Mouse (Mus musculus): ENCODE measurements at regions not wholly inside any gene's neighbourhood (a gene's known extent, or its start where the extent isn't known, plus 50 kb on each side); places are given as distances from the start of the nearest gene placed in this dataset.

GRCm38 (mm10) chr12:74554599-74554998 lies 238.4 kb upstream of the Gm11042 start:
- H3K27ac ChIP-seq (ENCODE audit: low read depth) = no peak overlapping the region
- ATAC-seq (ENCODE audit: insufficient read depth, low read depth) = no peak
- no peaks in the 10 kb centered on the region for H3K27me3 ChIP-seq (ENCODE audit: control insufficient read depth, insufficient read depth, low read length)
- H3K9me3 ChIP-seq (replicated peaks; ENCODE audit: control insufficient read depth, low read length) = no peaks in the 10 kb centered on the region
- H3K4me3 ChIP-seq (ENCODE audit: low read depth, low read length) = no peak overlapping the region
- 66% methylated on average over 2 of the region's 2 CpGs for WGBS
- no peak for DNase-seq (ENCODE audit: low spot score)
- H3K4me1 ChIP-seq (ENCODE audit: control insufficient read depth, insufficient read depth) = no peaks in the 10 kb centered on the region
- H3K36me3 ChIP-seq (replicated peaks; ENCODE audit: control insufficient read depth, insufficient read depth, low read length) = no peaks in the 10 kb centered on the region
- no peak overlapping the region for H3K9ac ChIP-seq (replicated peaks; ENCODE audit: low read depth, low read length)
- no peak overlapping the region for H3K4me2 ChIP-seq (ENCODE audit: low read depth, low read length)
- TF ChIP-seq CTCF (IDR thresholded peaks at IDR 0.05; ENCODE audit: low read depth) = no peak
- TF ChIP-seq EP300 (IDR thresholded peaks at IDR 0.05; ENCODE audit: low read depth) = no peak

- WGBS = 74% methylated on average over 2 of the region's 2 CpGs
- Histone ChIP-seq H3K27me3 (ENCODE audit: control insufficient read depth, insufficient read depth, low read length) (no peaks in the 10 kb centered on the region), H3K27ac (ENCODE audit: low read depth) (no peak overlapping the region), H3K9me3 (replicated peaks; ENCODE audit: control insufficient read depth, low read length) (no peaks in the 10 kb centered on the region), H3K36me3 (replicated peaks; ENCODE audit: control insufficient read depth, insufficient read depth, low read length) (no peaks in the 10 kb centered on the region), H3K4me3 (ENCODE audit: low read depth, low read length) (no peak overlapping the region), H3K4me2 (ENCODE audit: low read depth, low read length) (no peak overlapping the region), H3K4me1 (ENCODE audit: control insufficient read depth, insufficient read depth) (no peaks in the 10 kb centered on the region), H3K9ac (replicated peaks; ENCODE audit: low read depth, low read length) (no peak overlapping the region)
- TF ChIP-seq EP300 (IDR thresholded peaks at IDR 0.05; ENCODE audit: low read depth) = no peak
- TF ChIP-seq CTCF (IDR thresholded peaks at IDR 0.05; ENCODE audit: low read depth) = no peak
- ATAC-seq (ENCODE audit: insufficient read depth, low read depth) (no peak), DNase-seq (ENCODE audit: low spot score) (no peak)
These were observed 228.0 kb upstream of the Gm11042 start for GRCm38 (mm10) chr12:74544172-74544571.

- no peak overlapping the region for H3K4me3 ChIP-seq (ENCODE audit: low read depth, low read length)
- no peaks in the 10 kb centered on the region for H3K27me3 ChIP-seq (ENCODE audit: control insufficient read depth, insufficient read depth, low read length)
- no peak for ATAC-seq (ENCODE audit: insufficient read depth, low read depth)
- WGBS = 85% methylated on average over 2 of the region's 2 CpGs
- H3K4me2 ChIP-seq (ENCODE audit: low read depth, low read length) = no peak overlapping the region
- no peak overlapping the region for H3K27ac ChIP-seq (ENCODE audit: low read depth)
- no peaks in the 10 kb centered on the region for H3K36me3 ChIP-seq (replicated peaks; ENCODE audit: control insufficient read depth, insufficient read depth, low read length)
- H3K9me3 ChIP-seq (replicated peaks; ENCODE audit: control insufficient read depth, low read length) = no peaks in the 10 kb centered on the region
- DNase-seq (ENCODE audit: low spot score) = no peak
- no peak for TF ChIP-seq EP300 (IDR thresholded peaks at IDR 0.05; ENCODE audit: low read depth)
- TF ChIP-seq CTCF (IDR thresholded peaks at IDR 0.05; ENCODE audit: low read depth) = no peak
- no peaks in the 10 kb centered on the region for H3K4me1 ChIP-seq (ENCODE audit: control insufficient read depth, insufficient read depth)
- no peak overlapping the region for H3K9ac ChIP-seq (replicated peaks; ENCODE audit: low read depth, low read length)
These were observed 218.7 kb upstream of the Gm11042 start for GRCm38 (mm10) chr12:74534882-74535281.

GRCm38 (mm10) chr12:74528983-74529566 lies 212.9 kb upstream of the Gm11042 start:
- H3K4me3 ChIP-seq (ENCODE audit: low read depth, low read length) = no peak overlapping the region
- H3K4me2 ChIP-seq (ENCODE audit: low read depth, low read length) = no peak overlapping the region
- TF ChIP-seq CTCF (IDR thresholded peaks at IDR 0.05; ENCODE audit: low read depth) (no peak), EP300 (IDR thresholded peaks at IDR 0.05; ENCODE audit: low read depth) (no peak)
- H3K9ac ChIP-seq (replicated peaks; ENCODE audit: low read depth, low read length) = no peak overlapping the region
- H3K27ac ChIP-seq (ENCODE audit: low read depth) = no peak overlapping the region
- H3K27me3 ChIP-seq (ENCODE audit: control insufficient read depth, insufficient read depth, low read length) = no peaks in the 10 kb centered on the region
- no peaks in the 10 kb centered on the region for H3K9me3 ChIP-seq (replicated peaks; ENCODE audit: control insufficient read depth, low read length)
- no peaks in the 10 kb centered on the region for H3K4me1 ChIP-seq (ENCODE audit: control insufficient read depth, insufficient read depth)
- 69% methylated on average over 5 of the region's 5 CpGs for WGBS
- H3K36me3 ChIP-seq (replicated peaks; ENCODE audit: control insufficient read depth, insufficient read depth, low read length) = no peaks in the 10 kb centered on the region
- DNase-seq (ENCODE audit: low spot score) = no peak
- ATAC-seq (ENCODE audit: insufficient read depth, low read depth) = no peak

- Histone ChIP-seq H3K9me3 (replicated peaks; ENCODE audit: control insufficient read depth, low read length) (no peaks in the 10 kb centered on the region), H3K36me3 (replicated peaks; ENCODE audit: control insufficient read depth, insufficient read depth, low read length) (no peaks in the 10 kb centered on the region), H3K4me2 (ENCODE audit: low read depth, low read length) (no peak overlapping the region), H3K9ac (replicated peaks; ENCODE audit: low read depth, low read length) (no peak overlapping the region), H3K4me3 (ENCODE audit: low read depth, low read length) (no peak overlapping the region), H3K27ac (ENCODE audit: low read depth) (no peak overlapping the region), H3K4me1 (ENCODE audit: control insufficient read depth, insufficient read depth) (no peaks in the 10 kb centered on the region), H3K27me3 (ENCODE audit: control insufficient read depth, insufficient read depth, low read length) (no peaks in the 10 kb centered on the region)
- 62% methylated on average over 2 of the region's 2 CpGs for WGBS
- no peak for ATAC-seq (ENCODE audit: insufficient read depth, low read depth)
- DNase-seq (ENCODE audit: low spot score) = no peak
- TF ChIP-seq EP300 (IDR thresholded peaks at IDR 0.05; ENCODE audit: low read depth) (no peak), CTCF (IDR thresholded peaks at IDR 0.05; ENCODE audit: low read depth) (no peak)
These were observed 211.0 kb upstream of the Gm11042 start for GRCm38 (mm10) chr12:74527190-74527621.

GRCm38 (mm10) chr12:74523988-74524387 lies 207.8 kb upstream of the Gm11042 start:
- H3K9me3 ChIP-seq (replicated peaks; ENCODE audit: control insufficient read depth, low read length) = no peaks in the 10 kb centered on the region
- ATAC-seq (ENCODE audit: insufficient read depth, low read depth) = no peak
- H3K9ac ChIP-seq (replicated peaks; ENCODE audit: low read depth, low read length) = no peak overlapping the region
- H3K4me3 ChIP-seq (ENCODE audit: low read depth, low read length) = no peak overlapping the region
- no peak overlapping the region for H3K27ac ChIP-seq (ENCODE audit: low read depth)
- H3K4me1 ChIP-seq (ENCODE audit: control insufficient read depth, insufficient read depth) = no peaks in the 10 kb centered on the region
- DNase-seq (ENCODE audit: low spot score) = no peak
- TF ChIP-seq EP300 (IDR thresholded peaks at IDR 0.05; ENCODE audit: low read depth) = no peak
- no peak for TF ChIP-seq CTCF (IDR thresholded peaks at IDR 0.05; ENCODE audit: low read depth)
- H3K36me3 ChIP-seq (replicated peaks; ENCODE audit: control insufficient read depth, insufficient read depth, low read length) = no peaks in the 10 kb centered on the region
- H3K27me3 ChIP-seq (ENCODE audit: control insufficient read depth, insufficient read depth, low read length) = no peaks in the 10 kb centered on the region
- no peak overlapping the region for H3K4me2 ChIP-seq (ENCODE audit: low read depth, low read length)
